Mouse (Mus musculus) heart, postnatal 25 days (tissue): ENCODE data around the gene Pmm2. TPM values are rescaled to one million over a fixed set of nuclear protein-coding genes. Genes with fewer than 3 reads are reported as not detected.

Source experiments
- DNase-seq: peaks from one replicate; pipeline ENCODE4 v3.0.0; 2022; ENCODE audit warnings: low spot score
- intact Hi-C: fragments of 180-260 bp; cut with DNase I; formaldehyde crosslinking; loops from one replicate; pipeline ENCODE4 v1.15.1; 2025
- total RNA-seq, 2 experiments: library from RNA; stranded (reverse); gene quantifications; 2 replicates each; pipeline ENCODE4 v1.2.3; 2021

Pmm2 gene
- total RNA-seq, 2 experiments from 2014 or later = 29.8 to 30.8 TPM

- DNase-seq = no peak
- intact Hi-C loops = no loop called here
These were observed 38.1 kb downstream of the Pmm2 start for GRCm38 (mm10) chr16:8675559-8675958.

- no peak for DNase-seq
- intact Hi-C loops = loop anchor here (1.0 to 2.0 kb wide), 2 partner anchors 181 to 263 kb away; no protein-coding TSS in a partner anchor
These were observed 38.8 kb downstream of the Pmm2 start for GRCm38 (mm10) chr16:8676228-8676627.

- DNase-seq = no peak
- intact Hi-C loops = loop anchor here (1.0 to 2.0 kb wide), 2 partner anchors 181 to 264 kb away; no protein-coding TSS in a partner anchor
These were observed 39.3 kb downstream of the Pmm2 start for GRCm38 (mm10) chr16:8676800-8677199.

GRCm38 (mm10) chr16:8678035-8678434, 40.6 kb downstream of the Pmm2 start:
- intact Hi-C loops = no loop called here
- no peak for DNase-seq

GRCm38 (mm10) chr16:8678676-8679075, 41.2 kb downstream of the Pmm2 start:
- intact Hi-C loops = no loop called here
- DNase-seq = no peak

GRCm38 (mm10) chr16:8679780-8680179, 42.3 kb downstream of the Pmm2 start:
- DNase-seq = no peak
- intact Hi-C loops = no loop called here

GRCm38 (mm10) chr16:8680470-8680869, 43.0 kb downstream of the Pmm2 start, which contains the start of gene Gm5767:
Gene Gm5767 (plus strand): TSS chr16:8680770.
- no peak for DNase-seq
- intact Hi-C loops = no loop called here

GRCm38 (mm10) chr16:8685087-8685486, 47.6 kb downstream of the Pmm2 start:
- intact Hi-C loops = loop anchor here (5.0 kb wide), 1 partner anchor 52 kb away; no protein-coding TSS in a partner anchor
- DNase-seq = no peak

GRCm38 (mm10) chr16:8686121-8686870, 48.8 kb downstream of the Pmm2 start:
- no peak for DNase-seq
- intact Hi-C loops = loop anchor here (1.0 to 5.0 kb wide), 3 partner anchors 51 to 183 kb away; no protein-coding TSS in a partner anchor

GRCm38 (mm10) chr16:8686871-8687535, 49.5 kb downstream of the Pmm2 start:
- no peak for DNase-seq

GRCm38 (mm10) chr16:8687559-8688112, 50.2 kb downstream of the Pmm2 start:
- intact Hi-C loops = loop anchor here (5.0 kb wide), 1 partner anchor 50 kb away; no protein-coding TSS in a partner anchor
- DNase-seq = no peak

More at GRCm38 (mm10) chr16:8686871-8687535, 49.5 kb downstream of the Pmm2 start:
- intact Hi-C loops = loop anchor here (1.0 to 5.0 kb wide), 3 partner anchors 50 to 182 kb away; no protein-coding TSS in a partner anchor

- intact Hi-C loops = loop anchor here (5.0 kb wide), 2 partner anchors 37 to 47 kb away; no protein-coding TSS in a partner anchor
- DNase-seq = no peak
These were observed 52.6 kb downstream of the Pmm2 start for GRCm38 (mm10) chr16:8689979-8690656.

- no peak for DNase-seq
- intact Hi-C loops = loop anchor here (5.0 kb wide), 1 partner anchor 36 kb away; no protein-coding TSS in a partner anchor
These were observed 53.7 kb downstream of the Pmm2 start for GRCm38 (mm10) chr16:8691206-8691605.

- intact Hi-C loops = no loop called here
- DNase-seq = no peak
These were observed 62.1 kb downstream of the Pmm2 start for GRCm38 (mm10) chr16:8699556-8699955.

GRCm38 (mm10) chr16:8700586-8700985, 63.1 kb downstream of the Pmm2 start:
- intact Hi-C loops = no loop called here
- no peak for DNase-seq

GRCm38 (mm10) chr16:8711998-8712397, 74.5 kb downstream of the Pmm2 start:
- no peak for DNase-seq
- intact Hi-C loops = no loop called here
